Mouse (Mus musculus) limb, embryonic 10.5 days (tissue): ENCODE measurements around the gene Myog. TPM values are rescaled to one million over a fixed set of nuclear protein-coding genes. Genes with fewer than 3 reads are reported as not detected.

ENCODE experiments used
- DNase-seq: peaks from one replicate; pipeline ENCODE4 v3.0.0-alpha.2; 2017; ENCODE audit warnings: low spot score
- H3K27ac ChIP-seq: fragments of 300-500 bp; sonication (generic); 2 replicates; pipeline ENCODE4 v1.5.1; 2016; ENCODE audit warnings: mild to moderate bottlenecking
- H3K27me3 ChIP-seq: fragments of 300-500 bp; sonication (generic); 2 replicates; pipeline ENCODE4 v1.6.1; 2016; ENCODE audit warnings: low read depth, mild to moderate bottlenecking; ENCODE audit not compliant: poor library complexity, severe bottlenecking
- H3K36me3 ChIP-seq: fragments of 300-500 bp; sonication (generic); 2 replicates; pipeline ENCODE4 v1.6.1; 2016; ENCODE audit warnings: mild to moderate bottlenecking, moderate library complexity
- H3K4me1 ChIP-seq: fragments of 300-500 bp; sonication (generic); 2 replicates; pipeline ENCODE4 v1.6.1; 2016
- H3K4me3 ChIP-seq: fragments of 300-500 bp; sonication (generic); 2 replicates; pipeline ENCODE4 v1.5.1; 2016; ENCODE audit warnings: mild to moderate bottlenecking, moderate library complexity
- H3K9me3 ChIP-seq: fragments of 300-500 bp; sonication (generic); replicated peaks from 2 replicates; pipeline ENCODE4 v1.6.1; 2016; ENCODE audit warnings: mild to moderate bottlenecking
- WGBS: fragments of 180-500 bp; shearing (Covaris S2); methylation state at CpG from one replicate; pipeline ENCODE4 v1.1.7; 2016; 5-methylcytosine and 5-hydroxymethylcytosine counted together
- polyA plus RNA-seq: library from polyadenylated mRNA; unstranded; fragments of >200 nt; fragmentation: Nextera tagmentation; extraction: Ambion mirVana; gene quantifications from 2 replicates; pipeline ENCODE4 v1.2.1, GENCODE M21; 2016

The Myog gene
- polyA plus RNA-seq, 1 experiment from 2014 or later, result 16.0 TPM

DNA sequence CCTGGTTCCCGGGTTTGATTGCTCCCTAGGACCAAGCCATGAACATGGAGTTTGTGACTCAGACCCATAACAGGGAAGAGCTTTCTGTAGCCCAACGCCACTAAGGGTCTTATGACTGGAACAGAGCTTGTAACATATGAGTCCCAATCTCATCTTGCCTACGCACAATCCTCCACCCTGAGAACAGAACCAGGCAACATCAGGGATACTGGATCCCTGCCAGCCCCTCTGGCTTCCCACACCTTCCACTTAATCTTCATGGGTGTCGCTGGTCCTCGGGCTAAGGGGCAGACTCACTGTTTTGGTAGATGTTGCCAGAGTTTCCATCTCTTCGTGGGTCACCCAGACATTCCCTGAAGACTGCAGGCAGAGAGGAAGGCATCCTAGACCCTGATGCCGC is 22.0 kb downstream of the Myog start:
- no peak for DNase-seq
- no peaks in the 10 kb centered on the region for H3K9me3 ChIP-seq
- 88% methylated on average over 7 of the region's 7 CpGs for WGBS
- no peak overlapping the region for H3K4me3 ChIP-seq
- H3K4me1 ChIP-seq, result no peaks in the 10 kb centered on the region
- no peaks in the 10 kb centered on the region for H3K27me3 ChIP-seq
- H3K36me3 ChIP-seq, result no peaks in the 10 kb centered on the region
- H3K27ac ChIP-seq, result no peak overlapping the region

DNA sequence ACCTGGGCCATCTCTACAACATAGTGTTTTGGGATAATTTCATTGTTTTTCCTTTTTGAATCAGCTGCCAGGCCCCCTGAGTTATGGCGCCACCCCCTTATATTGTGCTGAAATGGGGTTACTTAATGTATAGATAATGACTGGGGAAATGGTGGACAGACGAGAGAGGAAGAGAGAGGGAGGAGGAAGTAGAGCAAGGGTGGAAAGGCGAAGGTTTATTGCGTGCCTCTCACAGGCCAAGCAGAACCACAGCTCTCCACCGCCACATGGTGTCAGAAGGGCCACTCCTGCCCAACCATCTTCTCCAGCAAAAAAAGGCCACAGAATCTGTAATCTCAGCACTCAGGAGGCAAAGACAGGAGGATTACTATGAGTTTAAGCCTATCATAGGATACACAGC is 25.4 kb downstream of the Myog start:
- H3K36me3 ChIP-seq, result no peaks in the 10 kb centered on the region
- DNase-seq, result no peak
- no peak overlapping the region for H3K27ac ChIP-seq
- no peaks in the 10 kb centered on the region for H3K4me1 ChIP-seq
- H3K9me3 ChIP-seq, result no peaks in the 10 kb centered on the region
- WGBS, result 84% methylated on average over 5 of the region's 5 CpGs
- no peaks in the 10 kb centered on the region for H3K27me3 ChIP-seq
- H3K4me3 ChIP-seq, result no peak overlapping the region

DNA sequence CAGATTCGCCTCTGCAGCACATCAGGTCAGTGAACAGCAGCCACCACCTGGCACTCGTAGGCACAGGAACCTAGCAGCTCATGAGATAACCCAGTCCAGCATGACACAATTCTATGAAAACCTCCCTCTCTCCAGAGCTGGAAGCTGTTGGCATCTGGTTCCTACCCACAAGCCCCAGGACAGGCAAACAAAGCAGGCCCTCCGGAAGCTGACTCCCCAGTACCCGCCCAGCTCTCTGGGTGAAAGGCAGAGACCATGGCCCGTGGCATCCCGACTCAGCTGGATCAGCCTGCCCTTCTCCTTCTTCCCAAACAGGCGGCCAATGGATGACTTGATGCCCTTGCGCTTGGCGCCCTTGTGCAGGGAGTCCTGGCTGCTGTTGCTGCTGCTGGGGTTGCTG is 26.6 kb downstream of the Myog start:
- no peak overlapping the region for H3K4me3 ChIP-seq
- no peaks in the 10 kb centered on the region for H3K36me3 ChIP-seq
- no peak overlapping the region for H3K27ac ChIP-seq
- H3K9me3 ChIP-seq, result no peaks in the 10 kb centered on the region
- peaks cover 11% of the 10 kb centered on the region for H3K4me1 ChIP-seq
- WGBS, result 90% methylated on average over 9 of the region's 9 CpGs
- no peak for DNase-seq
- H3K27me3 ChIP-seq, result no peaks in the 10 kb centered on the region

DNA sequence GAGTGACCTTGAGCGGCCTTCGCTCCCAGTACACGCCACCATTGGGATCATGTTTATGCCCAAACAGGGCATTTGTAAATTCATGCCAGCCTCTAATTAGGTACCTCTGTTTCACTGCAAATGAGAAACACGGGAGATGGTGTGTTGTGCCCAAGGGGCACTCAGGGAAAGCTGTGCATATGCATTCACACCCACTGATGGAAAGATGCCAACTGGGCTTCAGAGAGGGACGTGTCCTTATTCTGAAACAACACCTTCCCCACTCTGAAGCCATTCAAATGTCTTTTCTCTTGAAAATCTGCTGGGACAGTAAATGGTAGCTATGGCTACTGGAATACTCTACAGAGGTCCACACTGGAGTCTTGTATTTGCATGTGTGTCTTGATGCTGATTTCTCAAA is 28.5 kb downstream of the Myog start:
- DNase-seq, result no peak
- Histone ChIP-seq H3K4me3 (no peak overlapping the region), H3K36me3 (no peaks in the 10 kb centered on the region), H3K9me3 (no peaks in the 10 kb centered on the region), H3K4me1 (peaks cover 11% of the 10 kb centered on the region), H3K27ac (no peak overlapping the region), H3K27me3 (no peaks in the 10 kb centered on the region)
- 90% methylated on average over 5 of the region's 5 CpGs for WGBS

DNA sequence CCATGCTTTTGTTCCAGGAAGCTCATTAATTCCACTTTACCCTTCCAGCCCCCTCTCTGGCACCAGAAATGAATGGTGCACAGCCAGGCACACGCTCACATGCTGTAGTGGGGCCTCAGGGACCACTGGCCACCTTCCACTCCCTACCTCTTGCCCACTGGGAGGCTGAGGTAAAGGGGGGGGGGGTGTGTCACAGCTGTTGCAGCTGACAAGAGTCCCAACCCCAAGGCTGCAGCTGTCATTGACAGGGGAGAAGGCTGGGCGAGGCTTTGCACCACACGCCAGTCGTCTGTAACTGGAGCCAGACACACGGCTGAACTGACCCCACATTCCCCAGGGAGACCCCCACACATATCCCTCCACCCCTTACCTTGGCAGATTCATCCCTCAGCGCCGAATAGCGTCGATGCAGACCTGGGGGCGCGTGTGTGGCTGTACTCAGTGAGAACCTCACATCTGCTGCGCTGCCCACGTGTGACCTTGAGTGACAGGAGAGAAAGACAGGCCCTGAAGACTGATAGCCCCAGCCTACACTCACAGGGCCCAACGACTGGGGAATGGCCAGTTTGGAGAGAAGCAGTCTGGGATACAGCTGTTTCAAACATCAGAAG is 31.0 kb downstream of the Myog start:
- no peaks in the 10 kb centered on the region for H3K36me3 ChIP-seq
- WGBS, result 67% methylated on average over 14 of the region's 14 CpGs
- H3K27me3 ChIP-seq, result no peaks in the 10 kb centered on the region
- H3K4me1 ChIP-seq, result peaks cover 11% of the 10 kb centered on the region
- no peak for DNase-seq
- peak overlapping the region; percentile 51; the same call in 1 of the 2 replicates for H3K27ac ChIP-seq
- no peak overlapping the region for H3K4me3 ChIP-seq
- no peaks in the 10 kb centered on the region for H3K9me3 ChIP-seq

DNA sequence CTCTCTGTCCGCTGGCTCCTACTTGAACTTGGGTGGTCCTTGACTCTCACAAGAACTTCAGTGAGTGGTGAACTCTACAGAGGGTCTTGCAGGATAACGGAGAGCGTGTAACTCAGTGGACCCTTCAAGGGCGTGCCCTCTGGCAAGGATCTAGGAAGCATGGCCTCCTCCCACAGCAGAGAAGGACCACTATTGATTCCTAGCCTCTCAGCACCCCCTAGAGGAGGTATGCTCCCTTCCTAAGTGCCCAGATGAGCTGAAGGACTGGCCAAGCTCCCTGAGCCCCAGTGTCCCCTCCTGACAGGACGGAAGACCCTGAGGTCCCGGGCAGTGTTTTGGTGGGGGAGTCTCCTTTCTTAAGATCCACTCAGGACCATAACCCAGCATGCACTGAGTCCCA is 32.8 kb downstream of the Myog start:
- peaks cover 11% of the 10 kb centered on the region for H3K4me1 ChIP-seq
- no peaks in the 10 kb centered on the region for H3K36me3 ChIP-seq
- no peak for DNase-seq
- WGBS, result 93% methylated on average over 6 of the region's 6 CpGs
- H3K9me3 ChIP-seq, result no peaks in the 10 kb centered on the region
- no peaks in the 10 kb centered on the region for H3K27me3 ChIP-seq
- no peak overlapping the region for H3K4me3 ChIP-seq
- H3K27ac ChIP-seq, result no peak overlapping the region

DNA sequence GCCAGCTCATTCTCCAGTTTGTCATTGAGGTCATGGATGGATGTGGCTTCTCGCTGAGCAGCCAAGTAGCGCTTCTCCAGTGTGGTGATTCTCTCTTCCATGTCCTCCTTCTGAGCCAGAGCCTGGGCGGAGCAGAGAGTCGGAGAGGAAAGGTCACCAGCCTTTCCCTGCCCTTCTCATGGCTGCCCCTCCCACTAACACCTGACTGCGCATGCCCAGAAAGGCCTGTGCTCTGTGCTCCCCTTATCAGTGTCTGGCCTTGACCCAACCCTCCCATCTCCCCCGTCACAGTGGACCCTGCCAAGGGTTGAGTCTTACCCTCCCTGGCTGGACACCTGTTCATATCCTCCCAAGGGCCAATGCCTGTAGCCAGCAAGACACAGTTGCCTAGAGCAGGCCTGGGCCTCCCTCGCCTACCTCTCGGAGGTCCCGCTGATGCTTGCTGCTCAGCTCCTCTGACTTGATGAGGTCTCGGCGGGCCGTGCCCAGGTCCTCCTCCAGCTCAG is 37.1 kb downstream of the Myog start:
- 92% methylated on average over 12 of the region's 12 CpGs for WGBS
- H3K27ac ChIP-seq, result no peak overlapping the region
- H3K36me3 ChIP-seq, result no peaks in the 10 kb centered on the region
- no peaks in the 10 kb centered on the region for H3K27me3 ChIP-seq
- H3K4me1 ChIP-seq, result no peaks in the 10 kb centered on the region
- DNase-seq, result no peak
- H3K9me3 ChIP-seq, result no peaks in the 10 kb centered on the region
- H3K4me3 ChIP-seq, result no peak overlapping the region

DNA sequence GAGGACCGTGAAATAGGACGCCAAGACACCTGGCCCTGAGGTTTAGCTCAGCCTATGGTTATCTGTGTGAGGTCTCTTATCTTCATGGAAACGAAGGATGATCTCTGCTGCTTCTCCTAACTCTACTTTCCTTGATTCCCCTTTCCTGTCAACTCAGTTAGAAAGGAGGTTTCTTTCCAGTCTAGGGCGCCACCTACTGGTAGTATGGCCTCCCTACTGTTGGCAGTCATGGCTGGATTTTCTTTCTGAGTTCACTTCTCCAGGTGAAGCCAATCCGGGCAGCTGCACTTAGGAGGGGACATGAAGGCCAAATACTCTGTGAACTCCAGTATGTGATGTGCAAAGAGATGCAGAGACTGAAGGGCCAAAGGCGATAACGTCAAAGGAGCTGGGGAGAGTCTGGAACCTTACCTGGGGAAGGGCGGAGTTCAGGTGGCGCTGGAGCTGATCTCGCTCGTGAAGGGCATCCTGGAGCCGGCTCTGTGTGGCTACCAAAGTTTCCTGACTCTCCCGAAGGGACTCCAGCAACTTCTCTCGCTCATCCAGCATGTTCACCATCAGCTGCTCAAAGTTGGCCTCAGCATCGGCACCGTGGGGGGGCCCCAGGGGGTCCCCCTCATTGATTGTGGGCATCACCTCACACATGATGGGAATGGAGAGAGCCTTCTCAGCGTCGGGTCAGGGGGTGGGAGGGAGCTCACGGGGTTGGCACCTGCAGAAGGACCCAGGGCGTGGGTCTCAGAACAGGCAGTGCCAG is 42.3 kb downstream of the Myog start:
- Histone ChIP-seq H3K9me3 (no peaks in the 10 kb centered on the region), H3K27me3 (no peaks in the 10 kb centered on the region), H3K4me3 (no peak overlapping the region), H3K36me3 (no peaks in the 10 kb centered on the region), H3K27ac (no peak overlapping the region), H3K4me1 (peaks cover 16% of the 10 kb centered on the region; the same call in 1 of the 2 replicates)
- WGBS, result 62% methylated on average over 20 of the region's 20 CpGs
- DNase-seq, result peak; percentile 86

DNA sequence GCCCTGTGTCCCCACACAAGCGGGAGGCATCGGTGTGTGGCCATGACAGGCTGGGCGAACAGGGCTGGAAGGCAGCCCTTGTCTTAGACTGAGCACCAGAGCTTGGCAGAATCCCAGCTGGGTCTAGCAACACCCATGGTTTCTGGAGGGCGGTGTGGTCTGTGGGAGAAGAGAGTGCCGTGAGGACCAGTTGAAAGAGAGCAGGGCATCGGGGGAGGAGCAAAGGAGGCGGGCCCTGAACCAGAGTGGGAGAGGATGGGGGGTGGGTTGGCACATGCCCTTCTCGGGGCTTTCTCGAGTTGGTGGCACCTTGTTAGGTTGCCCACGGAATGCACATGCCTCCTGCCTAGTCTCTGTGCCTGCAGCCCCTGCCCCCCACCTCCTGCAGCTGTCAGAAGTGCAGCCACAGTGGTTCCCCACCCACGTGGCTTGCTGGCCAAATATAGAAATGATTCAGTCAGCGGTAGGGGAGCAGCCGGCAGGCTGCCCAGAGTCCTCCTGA is 43.0 kb downstream of the Myog start, which contains the start of gene Ppfia4:
TSS of gene Ppfia4 (minus strand) at position 159 of the 502 bp plus-strand sequence.
- Histone ChIP-seq H3K36me3 (no peaks in the 10 kb centered on the region), H3K27me3 (no peaks in the 10 kb centered on the region), H3K9me3 (no peaks in the 10 kb centered on the region), H3K4me1 (peaks cover 16% of the 10 kb centered on the region; the same call in 1 of the 2 replicates), H3K4me3 (no peak within 1 kb of the TSS), H3K27ac (no peak within 1 kb of the TSS; the same call in 1 of the 2 replicates)
- WGBS, result 67% methylated on average over 13 of the region's 13 CpGs
- DNase-seq, result no peak

DNA sequence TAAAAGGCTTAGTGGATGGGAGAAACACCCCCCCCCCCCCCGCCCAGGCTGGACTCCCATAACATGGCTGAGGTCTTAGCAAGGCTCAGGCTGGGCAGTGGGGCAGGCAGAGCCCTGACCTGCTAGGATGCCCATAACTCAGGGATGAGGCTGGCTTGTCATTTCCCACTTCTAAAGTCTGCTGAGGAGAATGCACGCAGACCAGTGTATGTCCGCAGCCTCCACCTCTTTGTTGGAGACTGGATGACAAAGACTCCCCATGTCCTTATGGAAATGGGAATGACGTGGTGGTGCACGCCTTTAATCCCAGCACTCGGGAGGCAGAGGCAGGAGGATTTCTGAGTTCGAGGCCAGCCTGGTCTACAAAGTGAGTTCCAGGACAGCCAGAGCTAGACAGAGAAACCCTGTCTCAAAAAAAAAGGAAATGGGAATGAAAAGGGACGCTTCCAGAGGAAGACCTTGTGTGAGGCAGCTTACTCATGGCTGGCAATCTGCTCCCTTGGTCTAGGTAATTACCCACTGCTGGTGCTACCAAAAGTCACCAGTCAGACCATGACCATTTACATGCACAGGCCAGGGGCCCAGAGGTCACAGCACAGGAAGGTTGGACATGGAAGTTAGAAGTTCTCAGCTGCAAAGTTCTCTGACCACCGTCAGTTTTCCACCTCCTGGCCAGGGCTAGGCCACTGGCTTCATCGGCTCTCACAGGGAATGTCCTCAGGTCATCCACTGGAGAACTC is 43.8 kb downstream of the Myog start:
- Histone ChIP-seq H3K27ac (no peak overlapping the region), H3K27me3 (no peaks in the 10 kb centered on the region), H3K36me3 (no peaks in the 10 kb centered on the region), H3K9me3 (no peaks in the 10 kb centered on the region), H3K4me3 (no peak overlapping the region), H3K4me1 (peaks cover 16% of the 10 kb centered on the region; the same call in 1 of the 2 replicates)
- WGBS, result 87% methylated on average over 10 of the region's 10 CpGs
- no peak for DNase-seq

DNA sequence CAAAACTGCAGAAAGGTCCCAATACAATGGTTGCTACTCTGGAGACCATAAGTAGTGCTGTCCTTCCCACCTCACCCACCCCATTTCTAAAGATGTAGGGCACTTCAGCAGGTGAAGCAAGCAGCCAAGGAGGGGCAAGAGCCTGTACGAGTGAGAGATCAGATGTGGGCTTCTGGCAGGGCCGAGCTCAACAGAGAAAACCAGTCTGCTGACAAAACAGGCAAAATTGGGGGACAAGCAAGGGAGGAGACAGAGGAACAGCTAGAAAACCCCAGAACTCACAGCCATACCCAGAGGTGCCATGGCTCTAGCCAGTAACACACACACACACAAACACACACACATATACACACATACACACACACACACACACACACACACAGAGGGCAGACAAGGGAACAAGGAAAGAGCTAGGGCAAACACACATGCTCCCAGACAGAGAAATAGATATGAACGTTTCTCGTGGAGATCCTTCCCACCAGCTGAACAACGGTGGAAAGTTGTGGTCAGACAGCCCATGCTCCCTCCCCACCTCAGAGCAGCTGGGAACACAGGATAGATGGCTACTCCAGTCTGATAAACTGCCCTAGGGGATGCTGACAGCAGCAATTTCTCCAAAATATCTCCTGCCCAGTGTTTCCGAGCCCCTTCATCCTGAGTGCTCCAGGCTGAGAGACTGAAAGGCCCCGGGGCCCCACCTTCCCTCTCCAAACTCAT is 44.5 kb downstream of the Myog start:
- no peaks in the 10 kb centered on the region for H3K9me3 ChIP-seq
- DNase-seq, result no peak

DNA sequence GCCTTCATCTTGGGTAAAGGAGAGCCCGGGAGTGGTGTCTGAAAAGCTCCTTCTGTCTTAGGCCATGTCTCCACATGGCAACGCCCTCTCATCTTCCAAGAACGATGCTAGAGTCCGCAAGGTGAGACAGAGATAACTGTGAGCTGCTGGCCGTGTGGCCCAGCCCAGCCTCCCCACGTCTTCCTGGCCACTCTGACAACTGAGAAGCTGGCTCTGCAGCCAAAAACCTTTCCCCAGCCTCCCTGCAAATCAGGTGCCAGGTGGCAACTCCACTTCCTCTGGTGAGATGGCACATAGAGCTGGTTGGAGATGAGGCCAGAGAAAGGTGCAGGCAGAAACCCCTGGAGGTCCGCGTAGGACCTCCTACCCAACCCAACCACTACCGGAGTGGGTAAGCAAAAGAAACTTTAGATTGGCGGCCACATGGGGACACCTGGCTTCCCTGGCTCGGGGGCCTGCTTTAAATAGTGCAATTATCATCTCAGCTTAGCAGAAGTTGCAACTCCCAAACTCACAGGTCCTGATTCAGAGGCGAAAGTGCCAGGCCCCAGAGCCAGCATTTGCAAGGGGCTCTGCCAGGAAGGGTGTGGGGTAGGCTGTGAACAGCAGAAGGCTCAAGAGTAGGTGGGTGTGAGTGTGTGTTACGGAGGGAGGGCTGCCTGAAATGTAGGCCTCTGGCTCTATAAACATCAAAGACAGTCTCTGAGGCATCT is 45.6 kb downstream of the Myog start:
- H3K27ac ChIP-seq, result no peak overlapping the region
- no peak for DNase-seq
- no peaks in the 10 kb centered on the region for H3K36me3 ChIP-seq
- H3K27me3 ChIP-seq, result no peaks in the 10 kb centered on the region
- 69% methylated on average over 13 of the region's 13 CpGs for WGBS
- H3K4me3 ChIP-seq, result no peak overlapping the region
- peaks cover 16% of the 10 kb centered on the region; the same call in 1 of the 2 replicates for H3K4me1 ChIP-seq
- H3K9me3 ChIP-seq, result no peaks in the 10 kb centered on the region

More for the DNA sequence above, 44.5 kb downstream of the Myog start:
- Histone ChIP-seq H3K4me3 (no peak overlapping the region), H3K4me1 (peaks cover 16% of the 10 kb centered on the region; the same call in 1 of the 2 replicates), H3K36me3 (no peaks in the 10 kb centered on the region), H3K27me3 (no peaks in the 10 kb centered on the region), H3K27ac (no peak overlapping the region)
- WGBS, result 79% methylated on average over 7 of the region's 7 CpGs
